Mouse (Mus musculus) cerebral cortex, adult 2 months (tissue): ENCODE measurements around the gene Dok4.

Experiments
- WGBS: fragments of 180-500 bp; shearing (Covaris S2); methylation state at CpG from one replicate; pipeline ENCODE4 v1.1.7; 2018; 5-methylcytosine and 5-hydroxymethylcytosine counted together

The Dok4 gene

DNA sequence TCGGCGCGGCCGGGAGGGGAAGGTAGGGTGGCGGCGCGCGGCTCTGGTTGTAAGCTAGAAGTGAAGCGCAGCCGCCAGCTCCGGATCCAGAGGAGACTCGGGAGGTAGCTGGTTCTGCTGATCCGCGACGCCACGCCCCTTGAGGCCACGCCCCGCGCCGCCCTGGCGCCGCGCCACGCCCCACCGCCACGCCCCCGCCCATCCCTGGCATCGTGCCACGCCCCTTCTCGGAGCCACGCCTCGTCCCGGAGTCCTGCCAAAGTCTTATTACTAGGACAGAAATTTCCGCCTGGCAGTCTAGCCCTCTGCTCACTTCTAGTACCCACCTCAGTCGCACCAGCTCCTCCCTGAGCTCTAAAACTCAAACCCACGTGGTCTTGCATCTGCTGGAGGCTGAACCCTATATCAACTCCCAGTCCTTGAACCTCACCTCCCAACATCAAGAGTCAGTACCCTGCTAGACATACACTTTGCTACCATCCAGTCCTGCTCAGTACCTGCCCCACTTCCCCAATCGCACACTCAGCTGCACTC lies at the start of gene Dok4:
Gene Dok4, minus strand, starts transcription at position 134 of the 534 bp plus-strand sequence.
- WGBS = 1% methylated on average over 36 of the region's 37 CpGs

DNA sequence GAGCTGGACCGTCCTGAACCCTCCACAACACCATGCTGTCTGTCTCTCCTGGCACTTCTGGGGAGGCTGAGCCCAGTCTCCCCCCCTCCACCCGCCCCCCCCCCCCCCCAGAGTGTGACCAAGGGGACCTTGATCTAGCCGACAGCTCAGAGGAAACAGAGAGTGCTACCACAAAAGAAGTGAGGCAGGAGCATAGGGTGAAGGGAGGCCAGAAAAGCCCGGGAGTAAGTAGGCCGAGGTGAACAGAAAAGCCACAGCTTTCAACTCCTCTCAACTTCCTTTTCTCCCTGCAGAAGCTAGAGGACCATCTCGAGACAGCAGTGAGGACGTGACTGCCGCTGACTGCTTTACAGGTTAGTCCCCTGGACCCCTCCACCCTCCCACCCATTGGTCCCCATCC lies 47.3 kb upstream of the Dok4 start, which contains the start of gene Adgrg5:
Gene Adgrg5, plus strand, starts transcription at position 290 of the 400 bp plus-strand sequence.
- WGBS = 70% methylated on average over 8 of the region's 8 CpGs

DNA sequence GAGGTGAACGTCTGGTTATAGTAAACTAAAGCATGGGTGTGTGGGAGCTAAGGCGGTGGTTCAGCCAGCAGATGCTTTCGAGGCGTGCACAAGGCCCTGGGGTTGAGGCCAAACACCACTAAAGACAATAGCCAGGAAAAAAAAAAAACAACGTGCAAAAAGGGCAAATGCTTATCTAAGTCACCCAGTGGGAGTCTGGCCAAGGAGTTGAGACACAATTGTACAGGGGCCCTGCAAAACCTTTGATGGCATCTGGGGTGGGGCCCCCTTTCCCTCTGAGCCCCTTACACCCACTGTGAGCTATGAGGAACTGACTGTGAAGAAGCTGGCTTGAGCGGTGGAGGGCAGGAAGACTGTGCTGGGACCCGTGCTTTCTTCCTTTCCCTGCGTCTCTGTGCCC lies 46.5 kb upstream of the Dok4 start:
- WGBS = 52% methylated on average over 8 of the region's 8 CpGs

DNA sequence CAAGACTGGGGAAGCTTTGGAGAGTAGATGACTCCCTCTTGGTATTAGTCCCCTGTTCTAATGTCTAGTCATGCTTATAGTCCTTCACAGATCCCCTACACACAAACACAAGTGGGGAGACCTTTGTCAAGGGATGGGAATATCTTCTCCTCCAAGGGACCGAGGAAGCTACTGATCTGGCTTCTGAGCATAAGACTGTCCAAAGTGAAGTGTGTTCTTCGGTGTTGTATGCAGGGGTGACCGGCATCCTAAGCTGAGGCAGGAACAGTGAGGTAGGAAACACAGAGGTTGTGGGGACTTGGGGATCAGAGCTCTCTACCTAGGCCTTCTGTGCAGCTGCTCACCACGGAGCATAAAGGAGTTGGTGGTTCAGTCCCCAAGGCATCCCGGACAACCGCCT lies 46.0 kb upstream of the Dok4 start:
- 74% methylated on average over 6 of the region's 6 CpGs for WGBS

DNA sequence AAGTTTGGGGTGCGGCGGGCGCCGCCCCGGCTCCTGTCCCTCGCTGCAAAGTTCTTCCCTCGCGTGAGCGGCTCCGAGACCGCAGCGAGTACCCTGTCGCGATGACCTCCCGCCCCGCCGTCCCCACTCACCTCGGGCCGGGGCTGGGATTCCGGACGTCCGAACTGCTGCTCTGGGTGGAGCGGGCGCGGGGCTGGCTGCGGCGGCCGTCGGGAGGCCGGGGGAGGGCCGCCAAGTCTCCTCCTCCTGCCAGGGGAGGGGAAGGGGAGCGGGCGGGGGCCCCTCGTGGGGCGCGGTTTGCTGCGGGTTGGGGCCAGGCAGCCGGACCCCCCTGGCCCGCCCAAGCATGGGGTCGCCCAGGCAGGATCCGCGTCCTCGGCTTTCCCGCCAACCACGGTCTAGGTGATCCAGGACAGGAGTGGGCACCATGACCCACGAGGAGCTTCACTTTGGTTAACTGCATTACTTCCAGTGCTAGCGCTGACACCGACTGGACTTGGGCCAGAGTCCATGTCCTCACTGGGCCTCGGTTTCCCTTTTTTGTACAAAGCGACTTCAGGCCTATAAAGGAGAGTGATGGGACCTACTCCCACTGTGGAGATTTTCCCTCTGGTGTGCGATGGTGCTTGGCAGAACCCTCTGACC lies 41.8 kb upstream of the Dok4 start, which contains the start of gene Ccdc102a:
Gene Ccdc102a, minus strand, starts transcription at position 248 of the 645 bp plus-strand sequence.
- 6% methylated on average over 51 of the region's 51 CpGs for WGBS

DNA sequence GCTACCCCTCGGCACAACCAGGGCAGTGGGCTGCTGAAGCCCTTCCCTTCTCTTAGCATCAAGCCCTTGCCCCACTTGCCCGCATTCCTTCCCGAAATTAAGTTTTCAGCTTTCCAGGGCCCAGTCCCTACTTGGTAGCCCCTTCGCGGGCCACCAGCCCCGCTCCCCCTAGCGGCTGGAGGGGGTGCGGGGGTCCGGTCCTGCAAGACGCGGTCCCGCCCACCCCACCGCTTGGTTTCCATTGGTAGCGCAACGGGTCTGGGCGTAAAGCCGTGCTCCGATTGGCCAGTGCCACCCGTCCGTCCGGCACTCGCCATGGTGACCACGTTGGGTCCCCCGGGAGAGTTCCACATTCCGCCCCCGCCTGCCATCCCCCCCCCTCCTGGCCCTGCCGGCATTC lies 41.2 kb upstream of the Dok4 start:
- 2% methylated on average over 25 of the region's 27 CpGs for WGBS

DNA sequence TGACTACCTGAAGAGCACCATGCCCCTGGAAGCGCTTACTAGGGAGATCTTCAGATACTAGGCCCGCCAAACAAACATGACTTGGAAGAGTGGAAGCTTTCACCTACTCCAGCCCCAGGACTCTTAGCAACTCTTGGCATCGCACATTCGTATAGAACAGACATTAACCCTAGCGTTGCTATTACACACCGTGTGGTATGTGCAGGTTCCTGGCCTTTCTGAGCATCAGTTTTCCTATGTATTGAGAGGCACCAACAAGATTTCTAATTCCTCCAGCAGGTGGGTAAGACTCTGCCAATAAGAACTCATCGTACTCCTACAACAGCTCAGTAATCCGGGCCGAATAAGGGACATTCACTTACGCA lies 40.8 kb upstream of the Dok4 start:
- WGBS = 38% methylated on average over 10 of the region's 10 CpGs

DNA sequence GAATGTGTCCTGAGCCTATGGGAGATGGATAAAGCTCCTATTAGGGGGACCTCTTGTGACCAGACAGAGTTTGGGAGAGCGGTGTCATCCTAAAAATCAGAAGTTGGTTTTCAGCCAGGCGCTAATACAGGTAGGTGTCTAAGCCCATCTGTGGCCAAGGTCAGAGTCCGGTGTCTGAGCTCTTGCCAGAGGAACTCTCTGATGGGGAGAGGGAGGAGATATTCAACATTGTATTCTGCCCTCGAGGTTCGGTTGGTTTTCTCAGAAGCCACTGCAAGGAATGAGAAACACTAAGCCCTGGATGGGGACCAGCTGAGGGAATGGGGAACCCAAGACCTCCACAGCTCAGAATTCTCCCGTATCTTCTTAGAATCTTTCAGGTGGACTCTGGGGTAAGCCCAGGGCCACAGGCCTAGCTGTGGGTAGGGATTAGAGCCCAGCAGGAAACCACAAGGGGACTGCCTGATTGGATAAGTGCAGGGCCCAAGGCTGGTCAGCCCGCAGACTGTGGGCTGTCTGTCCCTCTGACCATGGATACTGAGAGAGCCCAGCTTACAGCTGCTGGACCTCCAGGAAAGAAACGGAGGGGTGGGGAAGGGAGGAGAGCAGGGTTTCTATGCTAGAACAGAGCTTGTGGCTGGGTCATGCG lies 40.3 kb upstream of the Dok4 start:
- 74% methylated on average over 9 of the region's 9 CpGs for WGBS

DNA sequence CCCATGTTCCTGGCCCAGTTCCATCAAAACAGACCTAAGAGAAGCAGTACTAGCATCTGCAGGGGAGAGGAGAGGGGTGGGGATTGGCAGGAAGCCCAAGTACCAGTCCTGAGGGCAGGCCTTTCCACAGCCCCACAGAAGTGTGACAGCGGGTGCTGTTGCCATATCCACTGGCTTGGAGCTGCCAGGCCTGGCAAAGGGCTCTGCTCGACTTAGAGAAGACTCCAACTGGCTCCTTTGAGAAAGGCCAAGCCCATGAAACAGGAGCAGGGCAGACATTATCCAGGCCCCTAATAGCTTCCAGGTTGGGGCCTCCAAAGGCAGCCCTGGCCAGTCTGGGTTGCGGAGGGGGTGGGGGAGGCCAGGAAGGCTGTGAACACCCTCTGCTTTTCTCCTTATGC lies 38.6 kb upstream of the Dok4 start:
- 75% methylated on average over 3 of the region's 3 CpGs for WGBS

DNA sequence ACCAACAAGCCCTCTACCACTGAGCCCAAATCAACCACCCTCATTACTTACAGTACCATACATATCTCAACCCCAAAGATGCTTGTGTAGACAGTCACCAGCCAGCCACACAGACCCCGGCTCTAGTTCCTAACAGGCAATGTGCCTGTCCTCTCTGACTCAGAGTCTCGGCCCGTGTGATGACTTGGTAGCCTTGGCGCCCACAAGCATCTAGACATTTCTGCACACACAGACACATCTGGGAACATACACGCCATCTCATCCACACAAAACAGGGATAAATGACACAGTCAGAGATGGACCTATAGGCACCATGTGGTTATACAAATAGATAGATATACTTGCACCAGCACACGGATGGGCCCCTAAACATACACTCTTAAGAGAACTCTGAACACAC lies 38.1 kb upstream of the Dok4 start:
- WGBS = 81% methylated on average over 6 of the region's 6 CpGs

DNA sequence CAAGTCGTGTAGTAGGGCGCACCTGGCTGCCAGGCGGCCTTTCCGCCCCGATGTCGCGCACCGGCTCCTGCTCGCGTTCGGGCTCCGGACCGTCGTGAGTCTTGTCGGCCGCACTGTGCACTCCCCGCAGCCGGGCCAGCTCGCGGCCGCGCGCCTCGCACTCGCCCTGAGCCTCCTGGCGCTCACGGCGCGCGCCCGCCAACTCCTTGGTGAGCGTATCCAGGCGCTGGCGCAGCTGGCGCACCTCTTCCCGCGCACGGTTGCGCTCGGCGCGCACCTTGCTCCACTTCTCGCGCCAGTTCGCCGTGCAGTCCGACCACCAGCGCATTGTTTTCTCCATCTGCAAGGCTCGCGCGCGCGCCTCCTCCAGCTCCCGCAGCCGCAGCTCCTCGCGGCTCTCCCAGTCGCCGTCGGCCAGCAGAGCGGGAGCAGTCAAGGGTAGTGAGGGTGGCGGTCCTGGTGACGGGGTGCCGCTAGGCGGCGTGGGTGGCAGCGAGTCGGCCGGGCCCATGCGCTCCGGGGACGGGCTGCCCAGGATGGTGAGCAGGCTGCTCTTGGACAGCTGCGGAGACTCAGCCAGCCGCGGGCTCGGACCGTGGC lies 37.0 kb upstream of the Dok4 start:
- 26% methylated on average over 77 of the region's 77 CpGs for WGBS

DNA sequence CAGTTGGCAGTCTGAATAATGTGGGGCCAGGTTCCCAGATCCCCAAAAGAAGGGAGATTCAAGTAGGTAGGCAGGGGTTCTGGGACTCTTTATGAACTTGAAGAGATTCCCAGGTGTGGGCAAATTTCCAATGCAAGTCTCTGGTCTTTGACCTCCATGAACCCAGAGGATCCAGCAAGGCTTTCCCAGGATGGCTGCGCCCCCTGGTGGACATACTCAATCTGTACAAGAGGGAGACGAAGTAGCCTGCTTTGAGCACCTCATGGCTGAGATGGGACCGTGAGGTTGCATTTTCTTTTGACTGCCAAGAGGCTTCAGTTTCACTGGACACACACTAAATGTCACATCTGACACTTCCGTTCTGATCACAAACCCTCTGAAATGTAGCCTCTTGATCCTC lies 32.7 kb upstream of the Dok4 start:
- 21% methylated on average over 4 of the region's 4 CpGs for WGBS

DNA sequence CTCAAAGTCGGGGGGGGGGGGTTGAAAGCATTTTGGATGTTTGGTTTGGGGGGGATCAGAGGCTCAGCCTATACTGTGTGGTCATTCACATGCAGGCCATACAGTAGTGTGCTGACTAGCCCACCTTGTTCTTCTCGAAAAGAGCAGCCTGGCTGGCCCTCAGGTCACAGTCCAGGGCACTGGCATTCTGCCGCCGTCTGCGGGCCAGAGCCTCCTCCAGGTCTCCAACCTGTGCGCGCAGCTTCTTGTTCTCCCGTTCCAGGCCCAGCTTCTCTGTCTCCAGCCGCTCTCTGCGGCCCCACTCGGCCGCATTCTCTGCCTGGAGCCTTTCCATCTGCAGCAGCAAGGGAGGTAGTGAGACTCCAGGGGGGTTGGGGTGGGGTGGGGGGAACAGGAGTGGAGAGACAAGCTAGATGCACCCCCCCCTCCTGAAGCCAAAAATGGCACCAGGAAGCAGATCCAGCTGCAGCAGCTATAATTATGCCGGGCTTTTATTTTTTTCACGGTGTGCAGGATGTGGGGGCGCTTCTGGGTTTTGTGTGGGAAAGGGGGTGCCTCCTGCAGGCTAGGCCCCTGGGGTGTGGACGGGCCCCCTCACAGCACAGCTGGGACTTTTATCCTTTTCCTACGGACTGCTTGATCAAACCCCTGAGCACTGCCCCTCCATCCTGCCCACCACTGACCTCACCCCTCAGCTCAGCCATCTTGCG lies 31.6 kb upstream of the Dok4 start:
- 73% methylated on average over 18 of the region's 18 CpGs for WGBS

DNA sequence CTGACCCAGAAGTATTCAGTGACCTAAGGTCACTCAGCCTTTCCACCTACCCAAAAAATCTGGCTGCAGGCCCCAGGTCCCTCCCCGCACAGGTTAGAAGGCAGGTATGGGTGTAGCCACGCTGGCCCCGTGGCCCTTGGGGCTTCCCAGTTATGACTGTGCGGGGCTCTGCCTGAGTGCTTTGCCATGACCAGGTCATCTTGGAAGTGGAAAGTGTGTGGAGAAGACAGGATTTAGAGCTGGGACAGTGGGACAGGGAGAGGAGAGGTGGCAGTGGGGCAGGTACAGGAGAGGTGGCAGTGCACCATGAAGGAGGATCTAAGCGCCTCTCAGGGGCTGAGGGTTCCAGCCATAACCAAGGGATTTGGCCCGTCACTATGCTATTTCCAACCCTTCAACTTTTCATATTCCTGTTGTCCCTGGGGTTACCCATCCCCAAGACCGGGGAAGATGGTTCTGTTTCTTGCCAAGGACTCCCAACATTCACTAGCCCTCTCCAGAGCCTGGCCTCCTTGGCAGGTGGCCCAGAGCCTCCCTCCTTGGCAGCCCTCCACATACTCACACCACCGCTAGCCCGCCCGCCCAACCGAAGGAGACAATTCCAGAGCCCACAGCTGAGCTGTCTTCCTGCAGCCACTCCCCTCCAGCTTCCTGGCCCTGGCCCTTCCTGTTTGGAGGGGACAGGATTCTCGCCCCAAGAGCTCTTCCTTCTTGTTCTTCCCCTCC lies 28.5 kb upstream of the Dok4 start:
- 69% methylated on average over 12 of the region's 12 CpGs for WGBS

DNA sequence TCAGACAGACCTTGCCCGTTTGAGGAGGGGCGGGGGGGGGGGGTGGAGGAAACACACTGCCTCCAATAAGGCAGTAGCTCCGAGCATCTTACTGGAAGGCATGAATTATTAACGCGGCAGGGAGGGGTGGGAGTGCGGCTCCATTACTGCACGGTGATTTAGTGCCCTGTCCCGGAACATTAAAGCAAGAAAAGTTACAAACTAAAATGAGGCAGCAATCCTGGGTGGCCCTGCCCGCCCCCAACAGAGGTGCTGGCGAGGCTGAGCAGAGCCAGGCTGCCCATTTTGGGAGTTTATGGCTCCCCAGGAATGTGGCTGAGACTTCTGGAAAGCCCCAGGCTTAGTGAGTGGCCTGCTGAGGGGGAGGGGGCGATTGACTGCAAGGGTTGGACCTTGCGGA lies 27.6 kb upstream of the Dok4 start:
- 82% methylated on average over 12 of the region's 12 CpGs for WGBS

DNA sequence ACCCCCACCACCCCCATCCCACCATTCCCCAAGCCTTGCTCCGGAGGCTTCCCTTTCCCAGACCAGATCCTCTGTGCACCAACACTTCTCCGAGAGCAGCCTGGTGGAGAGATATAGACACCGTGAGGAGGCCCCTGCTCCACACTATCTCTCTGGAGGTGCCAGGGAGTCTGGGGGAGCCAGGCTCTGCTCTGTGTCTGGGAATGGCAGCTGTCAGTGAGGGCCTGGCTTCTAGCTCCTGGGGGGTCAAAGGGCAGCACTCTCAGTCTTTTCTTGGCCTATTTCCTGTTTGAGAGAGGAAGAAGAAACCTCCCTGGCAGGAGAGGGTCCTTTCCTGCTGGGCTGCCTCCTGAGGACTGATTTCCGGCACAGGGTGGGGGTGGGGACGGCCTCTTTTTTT lies 24.9 kb upstream of the Dok4 start:
- 62% methylated on average over 5 of the region's 5 CpGs for WGBS

DNA sequence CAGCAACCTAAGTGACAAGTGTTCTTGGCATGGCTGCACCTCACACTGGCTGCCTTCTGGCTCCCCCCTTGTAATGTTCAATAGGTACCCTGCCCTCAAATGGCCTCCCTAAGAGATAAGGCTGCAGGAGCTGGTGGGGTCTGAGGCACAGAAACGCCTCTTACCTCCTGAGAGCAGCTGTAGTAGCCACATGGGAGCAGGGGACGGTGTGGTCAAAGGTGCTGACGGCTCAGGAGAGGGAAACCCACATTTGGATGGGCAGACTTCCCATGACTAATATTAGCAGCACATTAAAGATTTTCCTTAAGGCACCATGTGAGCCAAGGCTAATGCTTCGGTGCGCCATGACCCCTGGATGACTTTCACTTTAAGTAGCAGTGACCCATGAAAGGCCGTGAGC lies 24.5 kb upstream of the Dok4 start:
- WGBS = 60% methylated on average over 6 of the region's 6 CpGs

DNA sequence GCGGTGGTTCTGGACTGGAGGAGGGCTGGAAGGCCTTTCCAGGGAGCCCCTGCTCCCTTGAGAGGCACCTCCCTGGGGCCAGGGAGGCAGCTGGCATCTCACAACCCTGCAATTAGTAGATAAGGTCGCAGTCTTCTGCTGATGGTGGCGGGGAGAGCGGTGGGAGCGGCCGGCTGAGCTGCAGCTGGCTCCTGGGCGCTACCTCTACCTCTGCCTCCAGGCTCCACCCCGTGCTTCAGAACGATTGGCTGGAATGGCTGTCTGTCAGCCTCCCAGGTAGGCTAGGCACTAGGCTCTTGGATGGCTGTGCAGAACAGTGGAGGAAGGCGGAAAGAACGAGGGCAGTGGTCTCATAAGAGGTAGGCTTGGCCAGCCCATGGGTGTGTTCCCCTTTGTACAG lies 23.1 kb upstream of the Dok4 start:
- WGBS = 49% methylated on average over 11 of the region's 11 CpGs

DNA sequence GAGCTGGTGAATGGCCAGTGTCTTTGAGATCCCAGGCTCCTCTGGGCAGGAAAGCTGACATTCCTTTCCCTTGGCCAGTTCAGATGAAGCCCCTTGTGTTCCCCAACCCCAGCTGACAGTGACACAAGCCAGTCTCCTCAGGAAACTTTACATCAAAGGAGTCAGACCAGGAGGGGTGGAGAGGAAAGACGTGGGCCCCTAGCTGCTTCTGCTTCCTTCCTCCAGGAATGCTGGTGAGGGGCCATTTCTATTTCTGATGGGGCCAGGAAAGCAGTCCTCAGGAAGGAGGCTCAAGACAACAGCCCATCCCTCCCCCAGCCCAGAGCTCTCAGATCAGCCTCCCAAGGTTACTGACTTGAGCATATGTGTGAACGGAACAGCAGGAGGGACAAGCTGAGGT lies 16.8 kb upstream of the Dok4 start:
- 75% methylated on average over 2 of the region's 2 CpGs for WGBS

DNA sequence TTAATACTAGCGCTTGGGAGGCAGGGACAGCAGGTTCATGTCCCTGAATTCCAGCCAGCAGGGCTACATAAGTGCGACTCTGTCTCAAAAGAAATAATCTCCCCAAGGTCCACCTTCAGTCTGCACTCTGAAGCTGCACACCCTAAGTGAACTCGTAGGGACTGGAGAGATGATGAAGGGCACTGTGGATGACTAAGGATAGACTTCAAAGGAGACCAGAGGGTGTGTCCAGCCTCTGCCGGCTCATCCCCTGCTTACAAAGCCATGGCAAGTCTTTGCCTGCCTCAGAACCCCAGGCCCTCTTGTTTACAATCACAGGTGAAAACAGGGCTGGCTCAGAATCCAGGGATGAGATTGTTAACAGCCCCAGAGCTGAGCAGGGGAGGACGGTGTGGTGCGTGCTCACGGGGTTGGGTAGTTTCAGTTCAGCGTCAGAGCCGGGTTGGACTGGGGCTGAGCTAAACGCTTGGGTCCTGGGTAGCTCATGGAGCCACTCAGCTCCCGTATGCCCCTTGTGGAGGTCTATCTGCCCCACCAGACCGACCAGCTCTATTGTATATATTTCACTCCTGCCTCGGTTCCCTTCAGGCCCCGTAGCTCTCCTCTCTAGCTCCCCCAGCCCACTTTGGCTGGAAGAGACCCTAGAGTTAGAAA lies 12.4 kb upstream of the Dok4 start:
- WGBS = 56% methylated on average over 14 of the region's 14 CpGs

DNA sequence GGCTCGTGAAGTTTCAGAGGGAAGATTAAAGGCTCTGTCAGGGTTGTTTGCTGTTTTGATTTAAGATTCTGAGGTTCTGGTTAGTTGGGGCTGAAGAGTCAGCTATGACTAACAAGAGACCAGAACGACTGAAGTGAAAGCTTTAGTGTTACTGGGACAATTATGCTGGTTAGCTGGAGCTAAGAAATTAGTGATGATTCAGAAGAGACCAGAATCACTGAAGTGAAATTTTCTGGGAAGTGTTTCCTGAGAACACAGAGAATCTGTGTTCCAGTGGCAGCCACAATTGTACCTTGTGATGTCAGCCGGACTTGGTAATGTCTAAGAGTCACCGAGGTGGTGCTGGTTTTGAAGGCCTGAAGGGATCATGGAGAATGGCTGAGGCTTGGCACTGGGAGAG lies 4.6 kb upstream of the Dok4 start:
- 86% methylated on average over 4 of the region's 4 CpGs for WGBS
